Mouse (Mus musculus) heart, adult 9 months (tissue): ENCODE measurements around the gene Reep1.
"Not testable (repeated sequence)": the region's sequence is repeated elsewhere in the genome, so short reads cannot be mapped to it uniquely, and the experiment has no call there.

Source experiments
- DNase-seq, 2 experiments: peaks; one replicate each; pipeline ENCODE4 v3.0.0; 2022; ENCODE audit warnings: low spot score in 2 of 2

Reep1 gene

GRCm38 (mm10) chr6:71840597-71841290, 133.4 kb downstream of the Reep1 start:
- DNase-seq, result no peak

DNA sequence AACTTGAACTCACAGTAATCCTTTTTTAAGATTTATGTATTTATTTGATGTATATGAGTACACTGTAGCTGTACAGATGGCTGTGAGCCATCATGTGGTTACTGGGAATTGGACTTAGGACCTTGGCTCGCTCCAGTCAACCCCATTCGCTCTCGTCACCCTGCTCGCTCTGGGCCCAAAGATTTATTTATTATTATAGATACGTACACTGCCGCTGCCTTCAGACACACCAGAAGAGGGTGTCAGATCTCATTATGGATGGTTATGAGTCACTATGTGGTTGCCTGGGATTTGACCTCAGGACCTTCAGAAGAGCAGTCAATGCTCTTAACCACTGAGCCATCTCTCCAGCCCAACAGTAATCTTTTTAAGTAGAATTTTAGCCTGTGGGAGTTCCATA, 139.5 kb downstream of the Reep1 start:
- DNase-seq, result not testable (repeated sequence)
